Mouse (Mus musculus): ENCODE data around the gene Glp1r. TPM values are rescaled to one million over a fixed set of nuclear protein-coding genes. Genes with fewer than 3 reads are reported as not detected.
A peak's percentile ranks its signal among the peaks of the same experiment; 100 is the strongest.

Glp1r gene
- polyA plus RNA-seq, 2 experiments = 0.05 TPM; not detected in 1

DNA sequence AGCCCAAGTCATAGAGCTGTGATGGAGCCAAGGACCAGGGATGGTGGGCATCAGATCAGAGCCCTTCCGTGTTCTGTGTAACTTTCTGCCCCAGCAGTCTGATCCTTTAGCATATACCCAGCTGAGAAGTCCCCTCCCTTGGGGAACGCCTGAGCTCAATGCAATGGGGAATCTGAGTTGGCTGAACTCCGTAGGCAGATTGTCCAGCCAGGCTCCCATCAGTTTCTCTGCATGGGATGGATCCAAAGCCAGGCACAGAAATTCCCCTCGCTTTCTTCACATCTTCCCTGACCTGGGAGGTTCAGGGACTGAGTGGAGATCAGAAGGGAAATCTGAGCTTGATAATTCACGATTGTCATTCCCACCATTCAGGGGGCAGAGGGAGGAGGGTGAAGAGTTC is 33.7 kb downstream of the Glp1r start:
- Histone ChIP-seq H3K27me3 (ENCODE audit: control insufficient read depth, insufficient read depth, low read length) (no peaks in the 10 kb centered on the region), H3K9ac (ENCODE audit: low read depth, low read length, severe bottlenecking) (no peak overlapping the region), H3K4me3 (replicated peaks; ENCODE audit: low read length) (no peak overlapping the region), H3K4me2 (replicated peaks; ENCODE audit: low read depth, low read length, severe bottlenecking) (no peak overlapping the region), H3K36me3 (ENCODE audit: control insufficient read depth, insufficient read depth, low read length) (no peaks in the 10 kb centered on the region), H3K4me1 (ENCODE audit: control insufficient read depth, insufficient read depth, low read length) (no peaks in the 10 kb centered on the region), H3K9me3 (ENCODE audit: control insufficient read depth, low read length) (no peaks in the 10 kb centered on the region), H3K27ac (replicated peaks; ENCODE audit: low read depth, low read length) (no peak overlapping the region)
- TF ChIP-seq POLR2A (IDR thresholded peaks at IDR 0.05; ENCODE audit: borderline replicate concordance, extremely low read depth, insufficient read depth, insufficient read length) = no peak
- DNase-seq (ENCODE audit: low spot score) (no peak), ATAC-seq (ENCODE audit: low FRiP score, low read depth) (no peak)
- WGBS = 65% methylated on average over 5 of the region's 5 CpGs

- H3K4me1 ChIP-seq (ENCODE audit: control insufficient read depth, insufficient read depth, low read length) = no peaks in the 10 kb centered on the region
These were observed 36.9 kb downstream of the Glp1r start for GRCm38 (mm10) chr17:30938554-30938953.

GRCm38 (mm10) chr17:30948382-30948781 is 46.8 kb downstream of the Glp1r start:
- no peak for TF ChIP-seq POLR2A (IDR thresholded peaks at IDR 0.05; ENCODE audit: borderline replicate concordance, extremely low read depth, insufficient read depth, insufficient read length)
- no peak overlapping the region for H3K27ac ChIP-seq (replicated peaks; ENCODE audit: low read depth, low read length)
- H3K4me3 ChIP-seq (replicated peaks; ENCODE audit: low read length) = no peak overlapping the region
- DNase-seq (ENCODE audit: low spot score) (no peak), ATAC-seq (ENCODE audit: low FRiP score, low read depth) (no peak)
- WGBS = 82% methylated on average over 1 of the region's 1 CpGs
- H3K9ac ChIP-seq (ENCODE audit: low read depth, low read length, severe bottlenecking) = no peak overlapping the region
- H3K9me3 ChIP-seq (ENCODE audit: control insufficient read depth, low read length) = no peaks in the 10 kb centered on the region
- H3K4me2 ChIP-seq (replicated peaks; ENCODE audit: low read depth, low read length, severe bottlenecking) = no peak overlapping the region
- no peaks in the 10 kb centered on the region for H3K36me3 ChIP-seq (ENCODE audit: control insufficient read depth, insufficient read depth, low read length)
- H3K27me3 ChIP-seq (ENCODE audit: control insufficient read depth, insufficient read depth, low read length) = no peaks in the 10 kb centered on the region
- no peaks in the 10 kb centered on the region for H3K4me1 ChIP-seq (ENCODE audit: control insufficient read depth, insufficient read depth, low read length)

More at GRCm38 (mm10) chr17:30938554-30938953, 36.9 kb downstream of the Glp1r start:
- Histone ChIP-seq H3K9ac (ENCODE audit: low read depth, low read length, severe bottlenecking) (no peak overlapping the region), H3K4me3 (replicated peaks; ENCODE audit: low read length) (no peak overlapping the region), H3K9me3 (ENCODE audit: control insufficient read depth, low read length) (no peaks in the 10 kb centered on the region), H3K27me3 (ENCODE audit: control insufficient read depth, insufficient read depth, low read length) (no peaks in the 10 kb centered on the region), H3K27ac (replicated peaks; ENCODE audit: low read depth, low read length) (no peak overlapping the region), H3K4me2 (replicated peaks; ENCODE audit: low read depth, low read length, severe bottlenecking) (no peak overlapping the region), H3K36me3 (ENCODE audit: control insufficient read depth, insufficient read depth, low read length) (no peaks in the 10 kb centered on the region)
- no peak for TF ChIP-seq POLR2A (IDR thresholded peaks at IDR 0.05; ENCODE audit: borderline replicate concordance, extremely low read depth, insufficient read depth, insufficient read length)
- DNase-seq (ENCODE audit: low spot score) = peak; percentile 65
- ATAC-seq (ENCODE audit: low FRiP score, low read depth) = no peak
- WGBS = 48% methylated on average over 9 of the region's 9 CpGs

- Histone ChIP-seq H3K27ac (replicated peaks; ENCODE audit: low read depth, low read length) (no peak overlapping the region), H3K4me2 (replicated peaks; ENCODE audit: low read depth, low read length, severe bottlenecking) (no peak overlapping the region), H3K9me3 (ENCODE audit: control insufficient read depth, low read length) (no peaks in the 10 kb centered on the region), H3K4me1 (ENCODE audit: control insufficient read depth, insufficient read depth, low read length) (no peaks in the 10 kb centered on the region), H3K27me3 (ENCODE audit: control insufficient read depth, insufficient read depth, low read length) (no peaks in the 10 kb centered on the region), H3K36me3 (ENCODE audit: control insufficient read depth, insufficient read depth, low read length) (no peaks in the 10 kb centered on the region), H3K9ac (ENCODE audit: low read depth, low read length, severe bottlenecking) (no peak overlapping the region), H3K4me3 (replicated peaks; ENCODE audit: low read length) (no peak overlapping the region)
- WGBS = 8% methylated on average over 7 of the region's 7 CpGs
- DNase-seq (ENCODE audit: low spot score) (peak; percentile 25), ATAC-seq (ENCODE audit: low FRiP score, low read depth) (no peak)
- no peak for TF ChIP-seq POLR2A (IDR thresholded peaks at IDR 0.05; ENCODE audit: borderline replicate concordance, extremely low read depth, insufficient read depth, insufficient read length)
These were observed 49.2 kb downstream of the Glp1r start for GRCm38 (mm10) chr17:30950780-30951179.

- H3K36me3 ChIP-seq (ENCODE audit: control insufficient read depth, insufficient read depth, low read length) = no peaks in the 10 kb centered on the region
- no peak for TF ChIP-seq POLR2A (IDR thresholded peaks at IDR 0.05; ENCODE audit: borderline replicate concordance, extremely low read depth, insufficient read depth, insufficient read length)
These were observed 50.0 kb downstream of the Glp1r start for GRCm38 (mm10) chr17:30951600-30951999.

DNA sequence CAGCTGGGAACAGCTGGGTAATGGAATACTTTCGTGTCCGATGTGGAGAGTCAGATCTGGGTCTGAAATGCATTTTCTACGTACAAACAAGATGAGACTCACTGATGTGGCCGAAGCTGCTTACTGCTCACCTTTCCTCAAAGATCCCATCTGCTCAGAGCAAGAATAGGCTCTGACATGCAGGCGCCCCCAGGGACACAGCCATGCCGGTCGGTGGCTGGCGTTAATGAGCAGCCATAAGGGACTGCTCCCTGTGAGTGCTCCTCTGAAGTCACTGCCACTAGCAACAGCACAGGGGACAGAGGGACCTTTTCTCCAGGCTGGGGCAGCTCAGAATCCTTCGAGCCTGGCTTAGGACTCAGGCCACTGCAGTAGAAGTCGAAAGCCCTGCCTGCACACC is 52.7 kb downstream of the Glp1r start, which contains the start of gene Umodl1:
Umodl1 (plus strand) TSS at position 301 of the 400 bp plus-strand sequence.
- H3K4me3 ChIP-seq (replicated peaks; ENCODE audit: low read length) = no peak within 1 kb of the TSS
- no peaks in the 10 kb centered on the region for H3K36me3 ChIP-seq (ENCODE audit: control insufficient read depth, insufficient read depth, low read length)
- no peak within 1 kb of the TSS for H3K9ac ChIP-seq (ENCODE audit: low read depth, low read length, severe bottlenecking)
- no peaks in the 10 kb centered on the region for H3K4me1 ChIP-seq (ENCODE audit: control insufficient read depth, insufficient read depth, low read length)
- no peak for TF ChIP-seq POLR2A (IDR thresholded peaks at IDR 0.05; ENCODE audit: borderline replicate concordance, extremely low read depth, insufficient read depth, insufficient read length)
- no peak for DNase-seq (ENCODE audit: low spot score)
- no peak within 1 kb of the TSS for H3K4me2 ChIP-seq (replicated peaks; ENCODE audit: low read depth, low read length, severe bottlenecking)
- ATAC-seq (ENCODE audit: low FRiP score, low read depth) = no peak
- 23% methylated on average over 10 of the region's 10 CpGs for WGBS
- H3K27me3 ChIP-seq (ENCODE audit: control insufficient read depth, insufficient read depth, low read length) = no peaks in the 10 kb centered on the region
- no peaks in the 10 kb centered on the region for H3K9me3 ChIP-seq (ENCODE audit: control insufficient read depth, low read length)
- no peak within 1 kb of the TSS for H3K27ac ChIP-seq (replicated peaks; ENCODE audit: low read depth, low read length)

More at GRCm38 (mm10) chr17:30951600-30951999, 50.0 kb downstream of the Glp1r start:
- H3K4me2 ChIP-seq (replicated peaks; ENCODE audit: low read depth, low read length, severe bottlenecking) = no peak overlapping the region
- DNase-seq (ENCODE audit: low spot score) = no peak
- no peaks in the 10 kb centered on the region for H3K9me3 ChIP-seq (ENCODE audit: control insufficient read depth, low read length)
- H3K27me3 ChIP-seq (ENCODE audit: control insufficient read depth, insufficient read depth, low read length) = no peaks in the 10 kb centered on the region
- no peak overlapping the region for H3K9ac ChIP-seq (ENCODE audit: low read depth, low read length, severe bottlenecking)
- ATAC-seq (ENCODE audit: low FRiP score, low read depth) = no peak
- no peak overlapping the region for H3K27ac ChIP-seq (replicated peaks; ENCODE audit: low read depth, low read length)
- 65% methylated on average over 8 of the region's 8 CpGs for WGBS
- no peaks in the 10 kb centered on the region for H3K4me1 ChIP-seq (ENCODE audit: control insufficient read depth, insufficient read depth, low read length)
- no peak overlapping the region for H3K4me3 ChIP-seq (replicated peaks; ENCODE audit: low read length)

Data from limb, embryonic 14.5 days (tissue).